Mouse (Mus musculus) olfactory bulb, adult 2 months (tissue): ENCODE measurements at regions not wholly inside any gene's neighbourhood (a gene's known extent, or its start where the extent isn't known, plus 50 kb on each side); places are given as distances from the start of the nearest gene placed in this dataset.

Source experiments
- H3K27ac ChIP-seq: fragments of 200-500 bp; 2 replicates; pipeline ENCODE4 v1.5.1; 2012; ENCODE audit warnings: low read depth, low read length; ENCODE audit not compliant: insufficient read depth
- H3K4me1 ChIP-seq: fragments of 200-500 bp; 2 replicates; pipeline ENCODE4 v1.6.1; 2012; ENCODE audit warnings: low read length; ENCODE audit not compliant: control insufficient read depth, insufficient read depth
- H3K4me3 ChIP-seq: fragments of 200-500 bp; 2 replicates; pipeline ENCODE4 v1.5.1; 2012; ENCODE audit warnings: mild to moderate bottlenecking, low read depth, low read length, moderate library complexity; ENCODE audit not compliant: insufficient read depth
- CTCF ChIP-seq: fragments of 200-500 bp; IDR thresholded peaks from 2 replicates; pipeline ENCODE4 v1.5.1; 2012; ENCODE audit warnings: low read depth, mild to moderate bottlenecking, low read length, moderate library complexity; ENCODE audit not compliant: insufficient read depth
- POLR2A ChIP-seq: fragments of 200-500 bp; IDR thresholded peaks from 2 replicates; pipeline ENCODE4 v1.6.1; 2012; ENCODE audit warnings: mild to moderate bottlenecking, low read depth, low read length, moderate library complexity; ENCODE audit not compliant: insufficient read depth
- WGBS: fragments of 180-500 bp; shearing (Covaris S2); methylation state at CpG from one replicate; pipeline ENCODE4 v1.1.7; 2018; 5-methylcytosine and 5-hydroxymethylcytosine counted together

DNA sequence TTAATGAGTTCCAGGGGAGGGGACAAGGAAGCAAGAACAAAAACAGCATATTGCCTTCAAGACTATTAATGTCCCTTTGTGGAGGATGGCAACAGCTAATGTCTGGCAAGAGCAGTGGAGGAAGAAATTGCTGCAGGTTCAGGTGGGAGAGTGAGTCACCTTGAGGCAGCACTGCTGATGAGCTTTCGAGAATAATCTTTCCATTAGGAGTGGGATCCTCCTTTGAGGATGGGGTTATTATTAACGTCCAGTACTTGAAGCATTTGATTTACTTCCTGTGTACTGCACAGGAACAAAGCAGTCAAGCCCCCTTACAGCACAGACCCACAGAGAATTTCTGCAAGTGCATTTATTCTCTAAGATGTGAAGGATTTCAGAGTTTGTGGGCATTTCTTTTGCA is 671.2 kb upstream of the Stxbp6 start:
- TF ChIP-seq CTCF (no peak), POLR2A (no peak)
- H3K4me3 ChIP-seq: no peak overlapping the region
- H3K27ac ChIP-seq: no peak overlapping the region
- WGBS: 68% methylated on average over 2 of the region's 2 CpGs
- no peaks in the 10 kb centered on the region for H3K4me1 ChIP-seq

DNA sequence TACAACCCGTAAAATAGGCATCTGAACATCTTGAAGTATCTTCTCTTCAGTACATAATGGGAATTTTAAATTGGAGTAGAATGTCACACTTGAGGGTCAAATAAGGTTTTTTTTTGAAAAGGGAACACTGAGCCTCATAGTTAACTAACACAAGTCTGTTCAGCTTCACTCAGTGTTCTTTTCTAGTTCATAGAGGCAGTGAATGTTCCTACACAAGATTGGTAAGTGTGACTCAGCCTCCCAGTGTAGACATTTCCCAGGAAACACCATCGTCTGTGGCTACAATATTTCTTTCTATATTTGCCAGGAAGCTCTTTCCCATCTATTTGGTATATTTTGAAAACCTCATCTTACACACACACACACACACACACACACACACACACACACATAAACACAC is 670.1 kb upstream of the Stxbp6 start:
- Histone ChIP-seq H3K4me3 (no peak overlapping the region), H3K27ac (no peak overlapping the region), H3K4me1 (no peaks in the 10 kb centered on the region)
- TF ChIP-seq CTCF (no peak), POLR2A (no peak)
- 77% methylated on average over 2 of the region's 2 CpGs for WGBS

DNA sequence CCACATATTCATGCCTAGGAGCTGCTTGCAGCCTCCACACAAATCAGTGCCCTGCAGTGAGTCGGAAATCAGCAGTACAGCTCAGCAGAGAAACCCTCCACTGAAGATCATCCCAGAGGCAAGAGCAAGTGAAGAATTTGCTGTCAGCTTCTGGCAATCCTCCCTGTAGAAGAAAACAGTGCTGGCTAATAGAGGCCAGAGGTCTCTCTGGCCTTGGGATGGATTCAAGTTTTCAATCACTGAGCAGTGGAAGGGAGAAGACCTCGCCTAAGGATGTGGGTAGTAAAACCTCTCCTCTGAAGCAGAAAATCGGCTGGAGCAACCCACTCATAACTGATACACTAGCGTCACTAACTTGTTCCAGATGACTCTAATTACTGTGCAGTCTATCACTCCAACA is 659.2 kb upstream of the Stxbp6 start:
- Histone ChIP-seq H3K4me3 (no peak overlapping the region), H3K27ac (no peak overlapping the region), H3K4me1 (no peaks in the 10 kb centered on the region)
- TF ChIP-seq CTCF (no peak), POLR2A (no peak)
- WGBS: 60% methylated on average over 4 of the region's 4 CpGs

DNA sequence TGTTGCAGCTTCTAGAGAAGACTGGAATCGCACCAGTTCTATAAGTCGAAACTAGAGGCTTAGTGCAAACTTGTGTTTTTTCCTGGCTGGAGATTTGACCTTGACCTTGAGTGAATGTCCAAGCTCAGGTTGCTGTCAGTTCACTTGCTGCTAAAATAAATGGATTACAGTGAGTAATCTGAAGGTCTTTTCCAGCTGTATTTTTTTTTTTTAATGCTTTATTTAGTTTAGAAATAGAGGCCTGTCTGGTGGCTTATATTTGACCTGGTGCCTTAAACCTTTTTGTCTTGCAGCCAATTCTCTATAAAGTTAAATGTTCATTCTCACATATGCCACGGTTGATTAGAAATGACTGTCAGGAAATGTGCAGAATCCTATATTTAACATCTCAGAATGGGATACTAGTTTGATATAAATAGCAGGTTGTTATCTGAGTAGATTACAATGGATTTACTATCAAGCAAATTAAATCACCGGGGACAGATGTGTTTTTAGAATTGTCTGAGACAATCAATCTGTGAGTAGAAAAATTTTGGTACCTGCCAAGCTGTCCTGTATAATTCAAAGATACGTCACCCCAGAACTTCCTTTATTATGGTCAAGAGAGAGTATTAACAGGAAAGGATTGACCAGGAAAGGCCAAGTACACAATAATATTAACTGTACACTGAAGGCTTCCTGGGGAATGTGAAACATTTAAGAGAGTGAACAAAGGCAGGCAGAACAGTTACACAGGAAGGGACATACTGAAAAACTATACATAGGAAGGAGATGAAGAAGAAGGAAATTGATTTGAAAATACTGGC is 650.3 kb upstream of the Stxbp6 start:
- 66% methylated on average over 5 of the region's 5 CpGs for WGBS
- H3K27ac ChIP-seq: no peak overlapping the region
- no peak for TF ChIP-seq CTCF
- H3K4me1 ChIP-seq: no peaks in the 10 kb centered on the region
- no peak overlapping the region for H3K4me3 ChIP-seq

DNA sequence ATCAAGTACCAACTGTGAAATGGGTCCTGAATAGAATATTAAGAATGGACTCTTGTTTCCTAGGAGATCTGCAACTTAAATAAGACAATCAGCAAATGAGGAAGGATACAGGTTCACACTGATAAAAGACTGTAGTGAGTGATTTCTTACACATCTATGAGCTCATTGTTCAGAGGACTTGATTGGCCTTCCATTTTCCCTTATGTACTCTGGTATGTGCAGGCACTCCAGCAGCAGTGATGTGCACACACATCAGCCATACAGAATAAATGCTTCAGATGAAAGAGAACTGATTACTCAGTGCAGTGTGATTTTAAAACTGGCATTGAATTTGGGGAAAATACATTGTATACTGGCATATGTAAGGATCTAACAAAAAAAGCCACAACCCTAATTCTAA is 636.8 kb upstream of the Stxbp6 start:
- no peak overlapping the region for H3K27ac ChIP-seq
- TF ChIP-seq CTCF (no peak), POLR2A (no peak)
- no peak overlapping the region for H3K4me3 ChIP-seq
- no peaks in the 10 kb centered on the region for H3K4me1 ChIP-seq

DNA sequence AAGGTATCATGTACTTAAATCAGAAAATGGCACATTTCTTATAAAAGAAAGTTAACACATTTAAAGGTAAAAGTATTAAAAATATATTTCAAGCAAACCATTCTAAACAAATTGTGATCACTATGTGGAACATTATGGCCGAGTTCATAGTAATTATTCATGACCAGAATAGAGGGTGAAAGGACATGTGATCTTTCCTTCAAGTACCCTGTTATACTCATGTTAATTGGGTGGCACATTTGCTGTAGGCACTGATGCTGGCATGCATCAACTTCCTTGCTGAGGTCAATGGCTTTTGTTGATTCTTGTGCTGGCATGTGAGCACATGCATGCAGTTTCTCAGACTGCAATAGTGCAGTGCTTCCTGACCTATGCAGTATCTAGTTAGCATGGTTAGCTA is 636.3 kb upstream of the Stxbp6 start:
- H3K27ac ChIP-seq: no peak overlapping the region
- TF ChIP-seq POLR2A (no peak), CTCF (no peak)
- no peaks in the 10 kb centered on the region for H3K4me1 ChIP-seq
- H3K4me3 ChIP-seq: no peak overlapping the region
- 62% methylated on average over 1 of the region's 1 CpGs for WGBS

DNA sequence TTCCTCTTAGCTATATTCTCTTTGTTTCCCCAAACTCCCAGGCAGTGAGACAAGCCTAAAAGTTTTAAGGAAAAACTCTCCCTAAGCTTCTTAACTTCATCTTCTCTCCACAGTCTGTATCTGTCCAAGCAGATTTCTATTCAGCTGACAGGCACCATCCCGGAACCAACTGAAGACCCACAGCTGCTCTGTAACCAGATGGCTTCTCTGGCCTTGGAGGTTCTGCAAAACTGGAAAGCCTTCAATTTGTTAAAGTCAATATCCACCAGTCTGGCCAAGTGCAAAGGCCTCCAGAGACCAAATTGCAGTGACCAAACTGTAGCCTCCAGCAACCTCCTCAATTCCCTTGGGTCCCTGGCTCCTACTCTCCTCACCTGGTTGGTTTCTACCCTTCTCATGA is 614.8 kb upstream of the Stxbp6 start:
- WGBS: 84% methylated on average over 1 of the region's 1 CpGs
- TF ChIP-seq CTCF: no peak
- no peak for TF ChIP-seq POLR2A
- Histone ChIP-seq H3K4me3 (no peak overlapping the region), H3K4me1 (no peaks in the 10 kb centered on the region), H3K27ac (no peak overlapping the region)

DNA sequence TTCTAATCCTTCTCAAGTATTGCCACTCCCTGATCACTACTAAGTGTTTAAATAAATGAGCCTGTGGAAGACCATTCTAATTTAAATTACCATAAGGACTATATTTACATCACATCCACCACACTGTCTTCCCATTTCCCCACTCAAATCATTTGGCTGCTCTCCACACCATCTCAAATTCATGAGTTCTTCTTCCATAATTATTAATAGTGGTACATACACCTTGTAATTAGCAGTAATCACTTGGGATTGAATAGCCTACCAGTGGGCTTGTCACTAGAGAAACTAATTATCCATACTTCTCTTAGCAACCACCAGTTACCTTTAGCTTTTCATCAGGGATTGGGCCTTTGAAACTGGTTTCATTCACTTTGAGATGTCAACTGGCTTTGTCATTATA is 612.3 kb upstream of the Stxbp6 start:
- Histone ChIP-seq H3K4me1 (no peaks in the 10 kb centered on the region), H3K4me3 (no peak overlapping the region), H3K27ac (no peak overlapping the region)
- TF ChIP-seq CTCF: no peak

DNA sequence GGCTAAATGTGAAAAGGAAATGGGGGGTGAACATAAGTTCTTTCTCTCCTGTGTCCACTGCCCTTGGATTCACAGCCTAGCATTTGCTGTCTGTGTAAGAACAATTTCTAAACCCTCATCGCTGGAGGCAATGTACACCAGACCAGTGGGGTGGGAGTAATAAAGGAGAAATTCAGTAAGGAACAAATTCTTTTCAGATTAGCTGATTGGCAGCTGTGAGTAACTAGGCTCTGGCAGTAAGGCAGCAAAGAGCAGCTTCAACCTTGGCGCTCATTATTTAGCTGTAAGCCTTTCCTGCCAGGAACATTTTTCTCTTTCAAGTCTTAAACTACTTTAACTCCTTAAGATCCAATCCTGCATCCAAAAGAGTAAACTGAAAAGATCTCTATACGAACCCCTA is 597.9 kb upstream of the Stxbp6 start:
- H3K4me3 ChIP-seq: no peak overlapping the region

DNA sequence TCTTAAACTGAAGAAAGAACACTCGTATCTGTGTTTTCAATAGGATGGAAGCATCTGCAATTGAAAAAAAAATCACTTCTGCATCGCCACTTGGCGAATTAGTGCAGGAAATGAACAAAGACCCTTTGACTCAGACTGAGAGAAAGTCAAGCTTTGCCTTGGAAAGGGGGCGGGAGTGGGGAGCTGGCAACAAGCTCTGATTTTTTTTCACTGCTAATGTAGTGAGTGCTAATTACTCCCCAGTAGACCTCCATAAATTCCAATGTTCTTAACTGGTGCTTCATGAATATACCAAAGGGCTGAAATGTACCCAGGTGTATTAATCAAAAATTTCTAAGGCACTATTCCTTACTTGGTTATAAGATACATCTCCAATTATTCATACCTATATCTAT is 597.0 kb upstream of the Stxbp6 start:
- no peaks in the 10 kb centered on the region for H3K4me1 ChIP-seq
- H3K27ac ChIP-seq: no peak overlapping the region
- no peak overlapping the region for H3K4me3 ChIP-seq
- TF ChIP-seq CTCF (no peak), POLR2A (no peak)
- WGBS: 36% methylated on average over 4 of the region's 4 CpGs

More for the DNA sequence above, 597.9 kb upstream of the Stxbp6 start:
- no peak for TF ChIP-seq POLR2A
- TF ChIP-seq CTCF: no peak
- Histone ChIP-seq H3K4me1 (no peaks in the 10 kb centered on the region), H3K27ac (no peak overlapping the region)
- 52% methylated on average over 3 of the region's 3 CpGs for WGBS
